Mouse (Mus musculus) intestine, postnatal 0 days (tissue): Measurements from ENCODE around the gene Aadacl4. TPM values are rescaled to one million over a fixed set of nuclear protein-coding genes. Genes with fewer than 3 reads are reported as not detected.
"Not testable (repeated sequence)": the region's sequence is repeated elsewhere in the genome, so short reads cannot be mapped to it uniquely, and the experiment has no call there.

Experiments used
- ATAC-seq: fragments of 200-750 bp; cut with Nextera tagmentation; 2 replicates; pipeline ENCODE4 v1.8.0; 2017; ENCODE audit warnings: mild to moderate bottlenecking, moderate TSS enrichment, moderate library complexity
- H3K27ac ChIP-seq: fragments of 300-500 bp; sonication (generic); 2 replicates; pipeline ENCODE4 v1.5.1; 2014; ENCODE audit warnings: mild to moderate bottlenecking, low read depth, low read length, moderate library complexity
- H3K27me3 ChIP-seq: fragments of 300-500 bp; sonication (generic); replicated peaks from 2 replicates; pipeline ENCODE4 v1.6.1; 2014; ENCODE audit warnings: low read length, mixed read lengths; ENCODE audit not compliant: control insufficient read depth, insufficient read depth
- H3K36me3 ChIP-seq: fragments of 300-500 bp; sonication (generic); 2 replicates; pipeline ENCODE4 v1.6.1; 2014; ENCODE audit warnings: mild to moderate bottlenecking, moderate library complexity; ENCODE audit not compliant: control insufficient read depth, insufficient read depth
- H3K4me1 ChIP-seq: fragments of 300-500 bp; sonication (generic); replicated peaks from 2 replicates; pipeline ENCODE4 v1.6.1; 2014; ENCODE audit warnings: antibody characterized with exemption, low read length, mixed read lengths; ENCODE audit not compliant: control insufficient read depth, insufficient read depth
- H3K4me2 ChIP-seq: fragments of 300-500 bp; sonication (generic); replicated peaks from 2 replicates; pipeline ENCODE4 v1.6.1; 2014; ENCODE audit warnings: low read depth, mild to moderate bottlenecking, moderate library complexity
- H3K4me3 ChIP-seq: fragments of 300-500 bp; sonication (generic); 2 replicates; pipeline ENCODE4 v1.5.1; 2014; ENCODE audit warnings: low read depth, low read length
- H3K9ac ChIP-seq: fragments of 300-500 bp; sonication (generic); 2 replicates; pipeline ENCODE4 v1.6.1; 2014; ENCODE audit warnings: mild to moderate bottlenecking, low read depth, low read length
- H3K9me3 ChIP-seq: fragments of 300-500 bp; sonication (generic); 2 replicates; pipeline ENCODE4 v1.6.1; 2016; ENCODE audit warnings: mixed run types; ENCODE audit not compliant: control insufficient read depth
- CTCF ChIP-seq: sonication (generic); IDR thresholded peaks from 2 replicates; pipeline ENCODE4 v1.5.1; 2016; ENCODE audit warnings: low read depth, mild to moderate bottlenecking, control low read depth, antibody characterized with exemption, moderate library complexity
- WGBS: fragments of 180-500 bp; shearing (Covaris S2); extraction: QIAGEN DNeasy Blood & Tissue Kit; methylation state at CpG from one replicate; pipeline ENCODE4 v1.1.7; 2014; 5-methylcytosine and 5-hydroxymethylcytosine counted together
- polyA plus RNA-seq: library from polyadenylated mRNA; unstranded; fragments of >200 nt; fragmentation: Nextera tagmentation; extraction: Ambion mirVana; gene quantifications from 2 replicates; pipeline ENCODE4 v1.2.1, GENCODE M21; 2015

Gene Aadacl4
- not detected in 2 replicates for polyA plus RNA-seq

DNA sequence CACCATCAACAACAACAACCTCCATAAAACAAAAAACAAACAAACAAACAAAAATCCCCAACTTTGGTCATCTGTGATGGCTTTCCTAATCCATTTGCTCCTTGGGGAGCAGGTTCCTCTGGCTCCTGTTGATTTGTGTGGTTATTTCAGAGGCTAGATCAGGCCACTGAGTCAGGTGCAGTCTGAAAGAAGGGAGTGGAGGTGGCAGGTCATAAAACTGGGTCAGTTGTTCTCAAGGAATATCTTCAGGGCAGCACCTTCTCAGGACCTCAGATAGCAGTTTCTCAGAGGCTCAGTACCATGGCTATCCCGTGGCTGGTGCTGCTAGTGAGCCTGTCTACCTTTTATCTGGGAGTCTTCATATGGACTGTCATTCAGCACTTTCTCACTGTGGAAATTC is at the start of gene Aadacl4:
TSS of gene Aadacl4 (plus strand) at position 301 of the 400 bp plus-strand sequence.
- H3K27ac ChIP-seq, result no peak within 1 kb of the TSS
- no peak within 1 kb of the TSS for H3K4me2 ChIP-seq
- no peak for ATAC-seq
- no peak within 1 kb of the TSS for H3K9ac ChIP-seq
- no peak for TF ChIP-seq CTCF
- no peak within 1 kb of the TSS for H3K4me3 ChIP-seq
- H3K9me3 ChIP-seq, result no peaks in the 10 kb centered on the region
- H3K36me3 ChIP-seq, result no peaks in the 10 kb centered on the region
- WGBS, result 63% methylated on average over 1 of the region's 1 CpGs
- H3K4me1 ChIP-seq, result no peaks in the 10 kb centered on the region
- no peaks in the 10 kb centered on the region for H3K27me3 ChIP-seq

DNA sequence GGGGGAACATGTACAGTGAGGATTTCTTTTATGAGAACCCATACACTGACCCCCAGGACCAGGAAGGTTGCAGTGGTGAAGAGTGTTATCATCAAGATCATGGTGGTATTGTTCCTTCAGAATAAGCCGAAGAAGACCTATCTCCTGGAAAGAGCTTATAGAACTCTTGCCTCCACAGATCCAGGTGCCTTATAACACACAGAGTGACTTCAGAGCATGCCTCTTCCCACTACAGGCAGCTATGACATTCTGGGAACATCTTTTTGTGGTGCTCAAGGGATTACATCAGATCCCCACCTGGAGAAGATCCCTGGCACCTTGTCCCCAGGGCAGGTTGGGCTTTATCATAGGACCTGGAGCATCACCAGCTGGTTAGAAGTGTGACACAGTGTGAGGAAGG is 48.5 kb upstream of the Aadacl4 start, which contains the start of gene Gm13124:
TSS of gene Gm13124 (minus strand) at position 101 of the 400 bp plus-strand sequence.
- no peak within 1 kb of the TSS for H3K4me2 ChIP-seq
- H3K9me3 ChIP-seq, result no peaks in the 10 kb centered on the region
- no peaks in the 10 kb centered on the region for H3K27me3 ChIP-seq
- no peaks in the 10 kb centered on the region for H3K4me1 ChIP-seq
- WGBS, result 94% methylated on average over 1 of the region's 1 CpGs
- no peak within 1 kb of the TSS for H3K27ac ChIP-seq
- H3K4me3 ChIP-seq, result no peak within 1 kb of the TSS
- ATAC-seq, result no peak
- TF ChIP-seq CTCF, result no peak
- no peak within 1 kb of the TSS for H3K9ac ChIP-seq
- no peaks in the 10 kb centered on the region for H3K36me3 ChIP-seq

DNA sequence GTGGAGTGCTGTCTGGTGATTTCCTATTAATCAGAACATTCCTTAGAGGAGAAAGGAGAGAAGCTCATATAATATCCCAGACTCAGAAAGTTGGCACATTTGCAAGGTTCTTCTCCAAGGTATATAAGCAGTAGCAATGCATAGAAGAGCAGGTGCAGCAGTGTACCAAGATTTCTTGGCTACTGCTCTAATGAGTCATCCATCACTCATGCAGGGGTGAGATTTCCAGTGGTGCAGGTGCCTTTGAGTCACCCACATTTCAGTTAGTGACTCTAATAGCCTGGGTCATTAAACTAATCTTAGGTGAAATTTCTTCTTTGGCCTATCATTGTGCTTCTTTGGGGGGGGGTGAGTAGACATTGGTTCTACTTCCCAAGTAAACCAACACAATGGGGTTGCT is 45.8 kb upstream of the Aadacl4 start:
- H3K36me3 ChIP-seq, result no peaks in the 10 kb centered on the region
- H3K27me3 ChIP-seq, result no peaks in the 10 kb centered on the region
- ATAC-seq, result no peak
- H3K9ac ChIP-seq, result no peak overlapping the region
- no peak overlapping the region for H3K4me3 ChIP-seq
- H3K4me2 ChIP-seq, result no peak overlapping the region
- no peak for TF ChIP-seq CTCF
- H3K9me3 ChIP-seq, result no peaks in the 10 kb centered on the region
- no peaks in the 10 kb centered on the region for H3K4me1 ChIP-seq
- H3K27ac ChIP-seq, result no peak overlapping the region

DNA sequence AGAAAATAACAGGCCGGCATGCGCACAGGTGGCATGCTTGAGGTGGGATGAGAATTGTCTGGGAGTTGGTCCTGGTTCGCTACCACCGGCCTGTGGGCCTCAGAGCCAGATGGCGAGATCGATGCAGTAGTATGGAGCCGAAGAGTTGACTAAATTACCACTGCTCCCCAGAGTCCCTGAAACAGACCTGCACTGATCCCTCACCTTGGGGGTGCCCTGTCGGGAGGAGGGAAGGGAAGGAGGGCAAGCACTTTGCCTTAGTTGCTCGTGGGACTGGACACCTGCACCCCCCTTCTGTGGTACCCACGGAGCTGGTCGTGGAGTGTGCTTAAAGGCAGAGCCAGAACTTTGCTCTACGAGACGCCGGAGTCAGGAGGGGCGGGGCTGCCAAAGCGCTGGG is 27.3 kb upstream of the Aadacl4 start:
- not testable (repeated sequence) for ATAC-seq, H3K4me1 ChIP-seq, H3K4me3 ChIP-seq, H3K9me3 ChIP-seq, H3K9ac ChIP-seq, H3K27ac ChIP-seq, H3K27me3 ChIP-seq, H3K4me2 ChIP-seq, H3K36me3 ChIP-seq
- WGBS, result 83% methylated on average over 12 of the region's 16 CpGs

DNA sequence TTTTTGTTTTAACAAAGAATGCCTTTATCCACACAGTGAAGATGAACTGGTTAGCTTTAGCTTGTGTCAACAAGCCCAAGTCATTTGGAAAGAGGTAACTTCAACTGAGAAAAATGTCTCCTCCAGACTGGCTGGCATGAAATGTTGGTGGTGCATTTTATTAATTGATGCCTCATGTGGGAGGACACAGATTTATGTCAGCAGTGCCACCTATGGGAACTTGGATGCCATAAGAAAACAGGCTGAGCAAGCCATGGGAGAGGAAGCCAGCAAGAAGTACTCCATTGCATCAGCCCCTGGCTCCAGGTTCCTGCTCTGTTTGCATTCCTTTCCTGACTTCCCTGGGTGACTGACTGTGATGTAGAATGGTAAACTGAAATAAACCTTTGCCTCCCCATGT is 20.7 kb upstream of the Aadacl4 start:
- no peak for ATAC-seq
- no peak for TF ChIP-seq CTCF
- no peaks in the 10 kb centered on the region for H3K36me3 ChIP-seq
- no peaks in the 10 kb centered on the region for H3K27me3 ChIP-seq
- H3K4me1 ChIP-seq, result no peaks in the 10 kb centered on the region
- H3K4me2 ChIP-seq, result no peak overlapping the region
- no peak overlapping the region for H3K4me3 ChIP-seq
- no peaks in the 10 kb centered on the region for H3K9me3 ChIP-seq
- no peak overlapping the region for H3K27ac ChIP-seq
- H3K9ac ChIP-seq, result no peak overlapping the region

DNA sequence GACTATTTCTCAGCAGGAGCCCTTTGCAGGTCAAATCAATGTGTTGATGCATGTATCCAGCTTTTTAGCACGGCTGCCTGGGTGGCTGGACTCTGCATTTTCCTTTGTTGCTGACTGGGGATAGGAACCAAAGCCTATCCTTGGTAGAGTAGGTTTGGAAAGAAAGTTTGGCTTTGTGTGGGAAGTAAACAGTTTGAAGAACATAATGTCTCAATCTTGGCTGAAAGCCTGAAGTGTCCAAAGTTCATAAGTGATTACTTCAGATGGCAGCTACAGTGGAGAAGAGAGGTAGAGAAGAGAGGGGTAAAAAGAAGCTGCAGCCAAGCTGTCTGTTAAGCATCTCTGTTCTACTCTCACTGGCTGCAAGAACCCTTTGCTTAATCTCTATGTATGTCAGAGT is 1.1 kb downstream of the Aadacl4 start:
- H3K9ac ChIP-seq, result no peak overlapping the region
- H3K4me1 ChIP-seq, result no peaks in the 10 kb centered on the region
- ATAC-seq, result no peak
- H3K36me3 ChIP-seq, result no peaks in the 10 kb centered on the region
- H3K27ac ChIP-seq, result no peak overlapping the region
- WGBS, result 69% methylated on average over 1 of the region's 1 CpGs
- no peak for TF ChIP-seq CTCF
- H3K4me3 ChIP-seq, result no peak overlapping the region
- no peaks in the 10 kb centered on the region for H3K9me3 ChIP-seq
- no peak overlapping the region for H3K4me2 ChIP-seq
- H3K27me3 ChIP-seq, result no peaks in the 10 kb centered on the region

DNA sequence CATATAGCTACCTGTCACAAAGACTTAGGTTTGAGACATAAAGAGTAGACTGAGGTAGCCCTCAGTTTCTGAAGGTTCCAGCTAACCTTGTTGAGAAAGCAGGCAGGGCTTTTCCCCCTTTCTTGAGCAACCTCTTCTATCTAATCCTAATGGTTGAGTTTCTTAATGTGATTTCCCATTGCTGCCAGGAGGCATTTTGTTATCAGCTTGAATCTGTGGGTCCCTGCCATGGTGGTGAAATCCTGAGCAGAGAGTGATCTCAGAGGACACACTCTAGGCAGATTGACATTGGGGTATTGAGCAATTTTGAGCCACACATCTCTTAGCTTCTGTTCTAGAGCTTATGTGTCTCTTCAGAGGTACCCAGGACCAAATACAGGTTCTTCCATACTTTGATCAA is 24.8 kb downstream of the Aadacl4 start:
- no peaks in the 10 kb centered on the region for H3K4me1 ChIP-seq
- no peak overlapping the region for H3K4me3 ChIP-seq
- H3K9me3 ChIP-seq, result no peaks in the 10 kb centered on the region
- H3K4me2 ChIP-seq, result no peak overlapping the region
- H3K27me3 ChIP-seq, result no peaks in the 10 kb centered on the region
- TF ChIP-seq CTCF, result no peak
- no peak overlapping the region for H3K27ac ChIP-seq
- no peak for ATAC-seq
- no peak overlapping the region for H3K9ac ChIP-seq
- H3K36me3 ChIP-seq, result no peaks in the 10 kb centered on the region

Other genes with a start within 250 kb of the Aadacl4 start
- gene Pramef20, start 235.8 kb upstream of the Aadacl4 start, polyA plus RNA-seq, result not detected in 2 replicates
- gene Pramef12, start 205.2 kb upstream of the Aadacl4 start, polyA plus RNA-seq, result not detected in 2 replicates
- not detected in 2 replicates for gene 1700012P22Rik, start 174.9 kb upstream of the Aadacl4 start, polyA plus RNA-seq
- gene Gm9944, start 160.4 kb upstream of the Aadacl4 start, polyA plus RNA-seq, result not detected in 2 replicates
- gene Aadacl3, start 150.0 kb upstream of the Aadacl4 start, polyA plus RNA-seq, result not detected in 2 replicates
- gene 9430007A20Rik, start 93.9 kb upstream of the Aadacl4 start, polyA plus RNA-seq, result not detected in 2 replicates
- not detected in 2 replicates for gene Gm13124, start 48.6 kb upstream of the Aadacl4 start, polyA plus RNA-seq
- not detected in 2 replicates for gene Gm436, start 72.7 kb downstream of the Aadacl4 start, polyA plus RNA-seq
- 9.3 and 9.7 TPM in 2 replicates for gene Gm13178, start 107.7 kb downstream of the Aadacl4 start, polyA plus RNA-seq
- 2.5 and 3.2 TPM in 2 replicates for gene Gm438, start 172.9 kb downstream of the Aadacl4 start, polyA plus RNA-seq